Mouse (Mus musculus) spleen, adult 18-20 months (tissue): ENCODE data around the gene Gm43738.
"Not testable (repeated sequence)": the region's sequence is repeated elsewhere in the genome, so short reads cannot be mapped to it uniquely, and the experiment has no call there.

Source experiments
- DNase-seq, 2 experiments: peaks; one replicate each; pipeline ENCODE4 v3.0.0; 2022; ENCODE audit warnings: mixed read lengths in 2 of 2

Gm43738 gene

DNA sequence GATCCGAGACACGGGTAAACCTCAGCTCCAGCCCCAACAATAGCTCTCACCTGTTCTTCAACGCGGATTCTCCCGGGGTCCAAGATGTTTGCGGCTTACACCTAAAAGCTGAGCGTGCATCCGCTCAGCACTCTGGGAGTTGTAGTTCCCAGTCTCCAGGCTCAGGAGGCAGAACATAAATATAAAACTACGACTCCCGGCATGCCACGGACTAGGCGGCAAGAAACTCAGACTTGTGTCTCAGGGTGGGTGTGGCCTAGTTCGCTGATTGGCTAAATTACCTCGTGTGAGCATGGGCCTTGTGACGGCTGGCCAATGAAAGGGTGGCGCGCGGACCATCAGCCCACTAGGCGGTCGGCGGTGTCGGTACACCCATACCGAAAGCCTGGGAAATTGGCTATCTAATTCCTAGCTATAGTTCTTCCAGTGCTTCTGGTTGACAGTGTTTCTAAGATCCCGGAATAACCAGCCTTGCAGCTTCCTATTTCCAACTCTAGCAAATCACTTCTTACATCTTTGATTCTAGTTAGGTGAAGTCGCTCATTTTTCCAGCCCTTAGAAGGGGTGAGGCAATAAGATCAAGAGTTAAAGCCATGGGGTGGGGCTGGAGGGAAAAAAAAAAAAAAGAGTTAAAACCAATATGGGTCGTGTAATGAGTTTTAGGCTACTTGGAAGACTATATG lies 1.1 kb upstream of the Gm43738 start, which contains the start of gene Fdps:
Fdps (minus strand) TSS at position 148 of the 683 bp plus-strand sequence.
- peak; percentile 85 for DNase-seq

GRCm38 (mm10) chr3:89101459-89101811 lies 536 bp upstream of the Gm43738 start:
- no peak for DNase-seq

- DNase-seq, result no peak
Measured at GRCm38 (mm10) chr3:89094021-89094420, 6.9 kb downstream of the Gm43738 start.

DNA sequence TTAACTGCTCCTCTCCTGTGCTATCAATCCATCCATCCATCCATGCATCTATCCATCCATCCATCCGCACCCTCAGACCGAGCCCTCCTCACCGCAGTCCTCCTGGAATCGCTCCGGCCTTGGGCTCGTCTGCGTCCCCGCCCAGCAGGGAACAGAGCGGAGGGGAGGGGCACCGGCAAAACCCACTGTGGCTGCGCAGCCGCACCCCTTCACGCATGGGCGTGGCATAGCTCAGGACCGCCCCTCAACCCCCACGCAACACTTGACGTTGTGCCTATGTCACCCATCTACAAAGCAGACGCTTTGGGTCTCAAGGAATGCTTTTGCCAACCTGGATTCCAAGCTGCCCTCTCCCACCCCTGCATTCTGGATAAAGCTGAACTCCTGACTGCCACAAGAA lies 7.7 kb downstream of the Gm43738 start, which contains the start of gene Rusc1:
Rusc1 (minus strand) TSS at position 137 of the 400 bp plus-strand sequence.
- peak; percentile 52 to 65 for DNase-seq

GRCm38 (mm10) chr3:89092509-89093090 lies 8.3 kb downstream of the Gm43738 start:
- DNase-seq, result no peak

DNA sequence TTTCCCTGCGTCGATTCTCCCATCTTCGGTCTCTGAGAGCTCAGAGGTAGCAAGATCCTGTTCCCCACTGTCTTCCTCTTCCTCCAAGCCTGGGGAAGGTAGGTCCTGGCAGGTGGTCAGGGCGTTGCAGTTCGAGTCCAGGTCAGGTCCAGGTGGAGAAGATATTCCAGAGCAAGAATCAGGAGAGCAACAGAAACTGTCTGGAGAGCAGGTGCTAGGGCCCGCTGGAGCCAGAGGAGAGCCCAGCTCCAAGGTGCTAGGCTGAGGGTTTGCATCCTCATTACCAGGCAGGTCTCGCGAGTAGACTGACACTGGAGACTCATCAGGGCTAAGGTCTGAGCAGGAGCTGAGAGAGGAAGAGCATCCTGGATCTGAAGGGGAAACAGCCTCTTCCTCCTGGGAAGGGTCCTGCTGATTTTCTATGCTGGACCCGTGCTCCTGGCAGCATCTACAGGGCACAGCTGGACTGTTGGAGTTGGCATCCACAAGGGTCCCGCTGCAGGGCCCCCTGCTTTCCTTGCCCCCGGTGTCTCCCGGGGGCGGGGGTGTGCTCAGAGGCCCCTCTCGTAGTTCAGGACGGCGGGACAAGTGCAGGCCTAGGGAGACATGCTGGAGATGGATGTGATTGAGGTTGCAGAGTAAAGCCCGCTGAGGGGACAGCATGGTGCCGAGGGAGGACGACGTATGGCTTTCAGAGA lies 8.9 kb downstream of the Gm43738 start:
- DNase-seq, result no peak

- DNase-seq, result peak; percentile 64 to 82
Measured at GRCm38 (mm10) chr3:89090694-89091655, 9.9 kb downstream of the Gm43738 start.

GRCm38 (mm10) chr3:89089882-89090591 lies 10.9 kb downstream of the Gm43738 start:
- peak; percentile 75 to 81 for DNase-seq

GRCm38 (mm10) chr3:89088974-89089373 lies 11.9 kb downstream of the Gm43738 start:
- DNase-seq, result no peak

GRCm38 (mm10) chr3:89087338-89088110 lies 13.4 kb downstream of the Gm43738 start:
- peak; percentile 67 to 89 for DNase-seq

DNA sequence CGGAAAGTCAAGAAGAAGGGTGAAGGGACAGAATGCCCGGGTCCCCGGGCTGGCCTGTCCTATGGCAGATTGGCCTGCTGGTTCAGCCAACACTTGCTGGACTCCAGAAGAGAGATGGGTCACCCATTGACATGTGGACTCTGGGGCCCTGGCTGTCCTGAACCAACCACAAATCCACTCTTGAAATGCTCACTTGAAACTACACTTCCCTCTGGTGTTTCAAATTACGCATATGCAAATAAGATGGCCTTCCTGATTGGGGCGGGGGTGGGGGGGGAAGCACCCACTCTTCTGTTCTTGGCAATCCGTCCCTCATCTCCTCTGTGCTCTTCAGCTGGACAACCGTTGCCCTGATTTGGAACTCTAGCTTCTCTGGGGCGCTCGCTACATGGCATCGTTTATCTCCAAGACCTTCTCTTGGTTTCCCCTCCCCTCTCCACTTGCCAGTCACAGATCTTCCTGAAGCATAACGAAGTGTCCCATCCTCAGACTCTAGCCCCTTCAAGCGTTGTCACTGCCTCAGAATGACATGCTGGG lies 16.2 kb downstream of the Gm43738 start:
- DNase-seq, result no peak

DNA sequence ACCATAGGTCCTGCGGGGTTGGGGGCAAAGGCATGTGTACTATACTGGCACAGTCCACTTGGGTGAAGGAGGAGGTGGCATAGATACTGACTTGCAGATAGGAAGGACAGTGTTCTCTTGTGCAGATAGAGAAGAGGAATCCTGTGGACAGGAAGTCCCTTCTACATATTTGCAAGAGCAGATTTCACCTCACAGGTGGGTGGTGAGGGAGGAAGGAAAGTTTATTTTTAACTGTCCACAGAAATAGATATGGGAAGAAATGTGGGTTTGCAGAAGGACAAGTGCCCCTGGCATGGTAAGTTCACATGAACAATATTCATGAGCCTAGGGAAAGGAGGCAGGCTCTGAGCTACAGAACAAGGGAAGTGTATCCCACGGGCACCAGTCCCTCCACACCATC lies 16.8 kb downstream of the Gm43738 start:
- DNase-seq, result no peak

- not testable (repeated sequence) for DNase-seq
Measured at GRCm38 (mm10) chr3:89082287-89082686, 18.6 kb downstream of the Gm43738 start.

DNA sequence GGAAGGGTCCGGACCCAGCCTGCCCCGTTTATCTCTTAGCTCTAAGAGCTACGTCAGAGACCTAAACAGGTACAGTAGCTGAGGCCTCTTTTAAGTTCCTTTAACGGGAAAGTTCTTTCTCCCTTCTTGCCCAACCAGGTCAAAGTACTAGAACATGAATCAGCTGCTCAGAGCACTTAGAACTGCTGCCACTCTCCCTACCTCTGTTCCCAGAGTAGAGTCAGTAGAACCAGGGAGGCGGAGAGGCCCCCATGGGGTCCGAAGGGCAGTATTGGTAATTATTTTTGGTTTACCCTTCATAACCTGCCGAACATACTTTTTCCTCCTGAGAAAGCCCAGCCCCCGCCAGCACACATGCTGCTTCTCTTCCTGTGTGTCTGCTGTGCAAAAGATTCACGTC lies 23.5 kb downstream of the Gm43738 start:
- DNase-seq, result no peak

GRCm38 (mm10) chr3:89067265-89067664 lies 33.6 kb downstream of the Gm43738 start:
- no peak for DNase-seq

DNA sequence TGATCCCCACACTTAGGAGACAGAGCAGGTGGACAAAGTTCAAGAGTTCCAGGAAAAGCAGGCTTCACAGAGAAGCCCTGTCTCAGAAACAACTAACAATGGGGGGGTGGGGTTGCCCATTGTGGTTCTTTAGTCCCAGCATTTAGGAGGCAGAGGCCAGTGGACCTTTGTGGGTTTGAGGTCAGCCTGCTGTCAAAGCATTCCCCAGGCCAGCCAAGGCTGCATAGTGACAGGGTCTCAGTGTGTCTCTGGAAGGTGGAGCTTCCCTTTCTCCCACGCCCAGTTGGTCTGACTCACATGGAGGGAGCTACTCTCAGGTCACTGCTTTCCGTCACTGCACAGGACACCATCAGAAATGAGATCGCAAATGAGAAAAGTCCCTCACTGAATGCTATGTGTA lies 39.2 kb downstream of the Gm43738 start:
- no peak for DNase-seq

DNA sequence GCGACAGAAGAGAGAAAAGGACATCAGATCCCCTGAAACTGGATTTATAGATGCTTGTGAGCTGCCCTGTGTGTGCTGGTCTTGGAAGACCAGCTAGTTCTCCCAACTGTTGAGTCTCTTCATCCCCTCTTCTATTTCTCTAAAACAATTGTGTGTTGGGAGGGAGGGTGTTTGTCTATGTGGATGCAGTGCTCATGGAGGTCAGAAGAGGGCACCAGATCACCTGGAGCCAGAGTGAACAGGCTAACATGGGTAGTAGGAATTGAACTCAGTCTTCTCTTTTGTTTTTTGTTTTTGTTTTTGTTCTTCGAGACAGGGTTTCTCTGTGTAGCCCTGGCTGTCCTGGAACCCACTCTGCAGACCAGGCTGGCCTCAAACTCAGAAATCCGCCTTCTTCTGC lies 42.1 kb downstream of the Gm43738 start:
- peak in 1 of 2 experiments; percentile 29 for DNase-seq

DNA sequence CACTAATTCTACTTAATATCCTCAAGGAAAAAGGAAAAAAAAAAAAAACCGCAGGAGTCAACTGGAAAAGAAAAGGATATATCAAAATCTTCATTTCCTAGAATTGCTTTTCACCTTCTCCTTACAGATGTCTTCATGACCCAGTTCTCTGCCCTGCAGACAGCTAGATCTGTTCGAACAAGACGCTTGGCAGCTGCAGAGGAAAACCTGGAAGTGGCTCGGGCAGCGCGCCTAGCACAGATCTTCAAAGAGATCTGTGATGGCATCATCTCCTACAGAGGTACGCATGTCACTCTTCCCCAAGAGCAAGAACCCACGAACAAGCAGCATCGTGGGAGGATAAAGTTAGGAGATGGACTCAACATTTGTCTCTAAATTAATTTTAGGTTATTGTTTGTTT lies 42.5 kb downstream of the Gm43738 start:
- no peak for DNase-seq

DNA sequence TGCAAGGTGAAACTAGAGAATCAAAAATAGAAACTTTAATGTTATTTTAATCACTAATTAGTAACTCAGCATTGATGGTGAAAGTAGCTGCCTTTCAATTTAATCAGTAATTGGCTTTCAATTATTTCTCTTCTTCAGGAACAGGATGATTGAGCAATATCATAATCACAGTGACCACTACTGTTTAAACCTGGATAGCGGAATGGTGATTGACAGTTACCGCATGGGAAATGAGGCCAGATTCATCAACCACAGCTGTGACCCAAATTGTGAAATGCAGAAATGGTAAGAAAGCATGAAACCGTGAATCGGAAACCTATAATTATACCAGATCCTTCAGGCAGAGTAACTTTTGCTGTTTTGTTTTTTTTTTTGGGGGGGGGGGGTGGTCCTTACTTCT lies 57.5 kb downstream of the Gm43738 start:
- no peak for DNase-seq
